Mouse (Mus musculus) embryonic facial prominence, embryonic 14.5 days (tissue): ENCODE data around the gene Rtl10. TPM values are rescaled to one million over a fixed set of nuclear protein-coding genes. Genes with fewer than 3 reads are reported as not detected.

ENCODE experiments used
- ATAC-seq: fragments of 200-750 bp; cut with Nextera tagmentation; 2 replicates; pipeline ENCODE4 v1.8.0; 2017; ENCODE audit warnings: low read depth, moderate number of reproducible peaks, moderate TSS enrichment
- DNase-seq: peaks from one replicate; pipeline ENCODE4 v3.0.0-alpha.2; 2015; ENCODE audit warnings: low spot score
- H3K27ac ChIP-seq: fragments of 300-500 bp; sonication (generic); replicated peaks from 2 replicates; pipeline ENCODE4 v1.5.1; 2014; ENCODE audit warnings: low read depth, mild to moderate bottlenecking, low read length, moderate library complexity
- H3K27me3 ChIP-seq: fragments of 300-500 bp; sonication (generic); replicated peaks from 2 replicates; pipeline ENCODE4 v1.6.1; 2014; ENCODE audit warnings: low read length; ENCODE audit not compliant: control insufficient read depth, insufficient read depth
- H3K36me3 ChIP-seq: fragments of 300-500 bp; sonication (generic); 2 replicates; pipeline ENCODE4 v1.6.1; 2014; ENCODE audit warnings: low read length, mixed read lengths; ENCODE audit not compliant: control insufficient read depth, insufficient read depth
- H3K4me1 ChIP-seq: fragments of 300-500 bp; sonication (generic); 2 replicates; pipeline ENCODE4 v1.6.1; 2014; ENCODE audit warnings: antibody characterized with exemption, low read length; ENCODE audit not compliant: control insufficient read depth, insufficient read depth
- H3K4me2 ChIP-seq: fragments of 300-500 bp; sonication (generic); 2 replicates; pipeline ENCODE4 v1.6.1; 2014; ENCODE audit warnings: low read depth, mild to moderate bottlenecking, low read length, moderate library complexity, mixed read lengths
- H3K4me3 ChIP-seq: fragments of 300-500 bp; sonication (generic); 2 replicates; pipeline ENCODE4 v1.5.1; 2014; ENCODE audit warnings: low read depth, mild to moderate bottlenecking, low read length
- H3K9ac ChIP-seq: fragments of 300-500 bp; sonication (generic); 2 replicates; pipeline ENCODE4 v1.6.1; 2014; ENCODE audit warnings: low read depth, mild to moderate bottlenecking, low read length, moderate library complexity, mixed read lengths
- H3K9me3 ChIP-seq: fragments of 300-500 bp; sonication (generic); 2 replicates; pipeline ENCODE4 v1.6.1; 2016; ENCODE audit warnings: low read length; ENCODE audit not compliant: control insufficient read depth
- WGBS: fragments of 180-500 bp; shearing (Covaris S2); extraction: QIAGEN DNeasy Blood & Tissue Kit; methylation state at CpG from one replicate; pipeline ENCODE4 v1.1.7; 2014; 5-methylcytosine and 5-hydroxymethylcytosine counted together
- polyA plus RNA-seq: library from polyadenylated mRNA; unstranded; fragments of >200 nt; fragmentation: Nextera tagmentation; extraction: Ambion mirVana; gene quantifications from 2 replicates; pipeline ENCODE4 v1.2.1, GENCODE M21; 2014

The Rtl10 gene
- polyA plus RNA-seq, 1 experiment from 2014 or later = 3.2 TPM

DNA sequence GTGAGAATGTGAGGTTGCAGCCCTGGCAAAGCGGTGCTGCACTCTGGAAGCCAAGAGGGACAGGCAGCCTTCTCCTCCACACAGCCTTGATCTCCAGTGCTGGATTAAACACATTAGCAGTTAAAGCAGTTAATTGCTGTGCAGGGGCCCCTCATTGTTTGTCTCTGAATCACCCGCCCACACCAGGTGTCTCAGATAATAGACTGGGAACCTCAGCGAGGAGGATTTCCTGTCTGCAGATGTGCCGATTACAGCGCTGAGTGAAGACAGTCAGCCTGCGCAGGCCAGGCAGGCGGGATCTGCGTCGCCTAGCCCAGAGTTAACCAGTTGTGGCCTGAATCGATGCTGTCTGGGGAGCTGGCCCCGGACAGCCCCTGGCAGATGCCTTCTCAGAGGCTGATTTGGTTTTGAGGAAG, 38.7 kb upstream of the Rtl10 start:
- ATAC-seq = peak; percentile 90
- Histone ChIP-seq H3K4me3 (peak overlapping the region; percentile 9; the same call in 1 of the 2 replicates), H3K4me2 (peak overlapping the region; percentile 43), H3K27ac (peak overlapping the region; percentile 75), H3K36me3 (peaks cover 5% of the 10 kb centered on the region; the same call in 1 of the 2 replicates), H3K4me1 (peaks cover 39% of the 10 kb centered on the region), H3K9me3 (no peaks in the 10 kb centered on the region), H3K27me3 (no peaks in the 10 kb centered on the region), H3K9ac (peak overlapping the region; percentile 34; the same call in 1 of the 2 replicates)
- under 1% methylated on average over 10 of the region's 11 CpGs for WGBS
- DNase-seq = peak; percentile 92

DNA sequence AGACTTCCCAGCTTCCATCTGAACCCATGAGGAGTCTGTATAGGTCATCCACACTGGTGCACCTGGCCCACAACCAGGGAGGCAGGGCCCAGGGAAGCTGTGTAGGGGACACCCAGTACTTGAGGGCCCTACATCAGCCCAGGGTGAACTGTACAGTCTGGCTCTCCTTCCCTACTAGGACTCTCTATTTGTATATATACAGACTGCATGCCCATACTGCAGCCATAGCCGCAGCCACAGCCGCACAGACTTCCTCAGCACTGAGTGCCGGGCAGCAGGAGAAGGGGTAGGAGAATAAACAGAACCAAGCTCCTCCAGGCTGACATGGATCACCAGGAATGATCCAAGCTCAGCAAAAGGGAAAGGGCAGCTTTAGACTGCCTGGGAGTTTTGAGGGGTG, 37.9 kb upstream of the Rtl10 start:
- Histone ChIP-seq H3K36me3 (peaks cover 5% of the 10 kb centered on the region; the same call in 1 of the 2 replicates), H3K9ac (no peak overlapping the region), H3K4me1 (peaks cover 39% of the 10 kb centered on the region), H3K9me3 (no peaks in the 10 kb centered on the region), H3K27ac (no peak overlapping the region), H3K27me3 (no peaks in the 10 kb centered on the region), H3K4me3 (no peak overlapping the region), H3K4me2 (no peak overlapping the region)
- DNase-seq = no peak
- WGBS = 88% methylated on average over 3 of the region's 3 CpGs
- no peak for ATAC-seq

DNA sequence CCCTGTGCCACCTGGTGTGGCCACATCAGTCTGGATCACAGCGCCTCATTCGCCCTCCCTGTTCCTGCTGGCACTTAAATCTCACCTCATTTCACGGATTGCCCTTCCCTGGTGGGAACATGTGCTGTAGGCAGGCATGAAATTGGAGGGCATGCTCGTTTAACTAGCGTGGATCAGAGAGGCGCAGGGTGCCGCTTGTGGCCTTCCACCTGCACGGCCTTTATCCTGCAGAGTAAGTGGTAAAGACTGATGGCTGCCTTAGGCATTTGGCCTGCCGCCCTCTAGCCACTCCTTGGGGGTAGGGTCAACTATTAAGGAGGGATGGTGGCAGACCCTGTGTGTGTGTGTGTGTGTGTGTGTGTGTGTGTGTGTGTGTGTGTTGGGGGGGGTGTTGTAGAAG, 36.7 kb upstream of the Rtl10 start:
- H3K9ac ChIP-seq = no peak overlapping the region
- no peak overlapping the region for H3K4me3 ChIP-seq
- no peak for ATAC-seq
- no peaks in the 10 kb centered on the region for H3K27me3 ChIP-seq
- H3K36me3 ChIP-seq = peaks cover under 1% of the 10 kb centered on the region; the same call in 1 of the 2 replicates
- H3K9me3 ChIP-seq = no peaks in the 10 kb centered on the region
- peaks cover 39% of the 10 kb centered on the region for H3K4me1 ChIP-seq
- 61% methylated on average over 9 of the region's 9 CpGs for WGBS
- no peak for DNase-seq
- H3K27ac ChIP-seq = no peak overlapping the region
- H3K4me2 ChIP-seq = no peak overlapping the region

DNA sequence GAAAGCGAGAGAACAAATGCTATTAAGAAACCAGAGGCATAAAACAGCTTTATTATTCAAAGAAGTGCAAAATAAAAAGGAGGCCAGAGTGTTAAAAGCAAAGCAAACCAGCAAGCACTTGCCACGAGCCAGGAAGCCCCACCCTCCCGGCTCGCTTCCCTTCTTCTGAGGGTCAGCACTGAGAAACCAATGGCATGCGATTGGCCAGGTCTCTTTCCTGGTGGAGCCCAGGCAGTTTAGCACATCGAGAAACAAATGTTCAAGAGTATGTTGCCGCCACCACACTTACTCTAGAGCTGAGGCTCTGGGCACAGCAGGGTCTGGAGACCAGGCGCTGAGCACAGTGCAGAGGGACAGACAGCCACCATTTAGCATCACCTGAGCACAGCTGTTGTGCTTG, 36.1 kb upstream of the Rtl10 start:
- DNase-seq = no peak
- H3K4me1 ChIP-seq = peaks cover 39% of the 10 kb centered on the region
- no peaks in the 10 kb centered on the region for H3K9me3 ChIP-seq
- H3K9ac ChIP-seq = no peak overlapping the region
- H3K4me3 ChIP-seq = no peak overlapping the region
- H3K27me3 ChIP-seq = no peaks in the 10 kb centered on the region
- no peaks in the 10 kb centered on the region for H3K36me3 ChIP-seq
- no peak overlapping the region for H3K4me2 ChIP-seq
- no peak overlapping the region for H3K27ac ChIP-seq
- 52% methylated on average over 8 of the region's 8 CpGs for WGBS
- no peak for ATAC-seq

DNA sequence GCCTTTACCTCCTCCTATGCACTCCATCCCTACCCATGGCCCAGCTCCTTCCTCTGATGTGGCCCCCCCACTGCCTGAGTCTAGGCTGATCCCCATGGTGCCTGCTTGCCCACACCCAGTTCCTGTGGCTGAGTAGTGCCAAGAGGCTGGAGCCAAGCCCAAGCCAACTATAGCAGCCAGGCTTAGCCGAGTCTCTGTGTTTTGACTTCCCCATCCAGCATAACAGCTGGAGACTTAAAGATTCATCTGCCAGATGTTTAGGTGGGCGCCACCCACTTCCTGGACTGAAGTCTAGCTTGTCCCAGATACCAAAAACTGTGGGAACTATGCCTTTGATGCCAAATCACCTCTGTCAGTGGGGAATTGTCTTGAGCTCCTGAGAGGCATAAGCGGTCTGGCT, 34.4 kb upstream of the Rtl10 start:
- peak; percentile 74 for DNase-seq
- H3K4me2 ChIP-seq = no peak overlapping the region
- H3K27ac ChIP-seq = peak overlapping the region; percentile 33; the same call in 1 of the 2 replicates
- H3K9ac ChIP-seq = no peak overlapping the region
- no peaks in the 10 kb centered on the region for H3K27me3 ChIP-seq
- no peaks in the 10 kb centered on the region; the same call in 1 of the 2 replicates for H3K36me3 ChIP-seq
- 0 out of 2 replicates have a peak, but pooled peaks have one; percentile 31 for ATAC-seq
- H3K4me3 ChIP-seq = no peak overlapping the region
- 47% methylated on average over 3 of the region's 3 CpGs for WGBS
- H3K9me3 ChIP-seq = no peaks in the 10 kb centered on the region
- H3K4me1 ChIP-seq = peaks cover 34% of the 10 kb centered on the region

DNA sequence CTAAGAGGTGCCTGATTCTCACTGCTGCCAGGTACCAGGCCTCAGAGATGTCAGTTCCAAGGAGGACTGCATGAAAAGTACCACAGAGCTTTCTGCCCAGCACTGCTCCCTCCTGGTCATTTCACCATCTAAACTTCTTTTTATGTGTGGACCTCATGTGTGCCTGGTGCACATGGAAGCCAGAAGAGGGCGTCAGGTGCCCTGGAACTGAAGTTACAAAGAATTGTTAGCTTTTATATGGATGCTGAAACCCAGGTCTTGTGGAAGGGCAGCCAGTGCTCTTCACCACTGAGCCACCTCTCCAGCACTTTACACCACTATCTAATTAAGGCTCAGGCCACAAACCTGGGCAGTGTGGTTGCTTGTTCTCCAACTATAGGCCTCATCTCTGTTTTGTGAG, 27.9 kb upstream of the Rtl10 start:
- DNase-seq = no peak
- H3K27me3 ChIP-seq = no peaks in the 10 kb centered on the region
- no peaks in the 10 kb centered on the region; the same call in 1 of the 2 replicates for H3K36me3 ChIP-seq
- H3K4me2 ChIP-seq = no peak overlapping the region
- H3K9me3 ChIP-seq = no peaks in the 10 kb centered on the region
- ATAC-seq = no peak
- H3K4me3 ChIP-seq = no peak overlapping the region
- H3K9ac ChIP-seq = no peak overlapping the region
- WGBS = 43% methylated on average over 1 of the region's 1 CpGs
- peaks cover 8% of the 10 kb centered on the region; the same call in 1 of the 2 replicates for H3K4me1 ChIP-seq
- no peak overlapping the region for H3K27ac ChIP-seq

DNA sequence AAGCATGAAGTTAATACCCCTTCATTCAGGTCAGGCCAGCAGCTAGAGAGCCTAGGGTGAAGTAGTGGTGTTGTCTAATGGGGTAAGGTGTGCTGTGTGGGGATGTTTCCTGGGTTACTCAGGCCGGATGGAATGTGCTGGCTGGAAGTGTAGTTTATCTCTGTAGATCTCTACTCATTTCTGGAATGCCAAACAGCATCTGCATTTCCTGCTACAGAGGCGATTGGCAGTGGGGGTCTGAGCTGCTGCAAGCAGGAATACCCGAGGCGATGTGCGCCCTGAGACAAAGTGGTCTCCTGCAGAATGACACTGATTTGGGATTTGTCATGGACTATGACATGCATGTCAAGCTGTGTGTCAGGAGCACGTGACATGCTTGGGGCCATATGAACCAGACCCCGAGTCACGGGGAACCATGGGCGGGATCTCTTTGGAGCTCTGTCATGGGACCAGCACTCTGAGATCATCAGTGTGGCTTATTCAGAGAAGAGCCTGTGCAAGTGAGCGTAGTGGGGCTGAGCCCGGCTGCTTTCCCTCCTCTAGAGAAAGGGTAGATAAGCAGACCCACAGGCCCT, 27.2 kb upstream of the Rtl10 start:
- ATAC-seq (peak; percentile 48; the same call in 1 of the 2 replicates), DNase-seq (no peak)
- Histone ChIP-seq H3K27ac (no peak overlapping the region), H3K4me2 (no peak overlapping the region), H3K36me3 (no peaks in the 10 kb centered on the region; the same call in 1 of the 2 replicates), H3K4me1 (peaks cover 8% of the 10 kb centered on the region; the same call in 1 of the 2 replicates), H3K9ac (0 out of 2 replicates have a peak overlapping the region, but pooled peaks have one; percentile 2), H3K9me3 (no peaks in the 10 kb centered on the region), H3K27me3 (no peaks in the 10 kb centered on the region), H3K4me3 (no peak overlapping the region)
- WGBS = 60% methylated on average over 11 of the region's 11 CpGs

DNA sequence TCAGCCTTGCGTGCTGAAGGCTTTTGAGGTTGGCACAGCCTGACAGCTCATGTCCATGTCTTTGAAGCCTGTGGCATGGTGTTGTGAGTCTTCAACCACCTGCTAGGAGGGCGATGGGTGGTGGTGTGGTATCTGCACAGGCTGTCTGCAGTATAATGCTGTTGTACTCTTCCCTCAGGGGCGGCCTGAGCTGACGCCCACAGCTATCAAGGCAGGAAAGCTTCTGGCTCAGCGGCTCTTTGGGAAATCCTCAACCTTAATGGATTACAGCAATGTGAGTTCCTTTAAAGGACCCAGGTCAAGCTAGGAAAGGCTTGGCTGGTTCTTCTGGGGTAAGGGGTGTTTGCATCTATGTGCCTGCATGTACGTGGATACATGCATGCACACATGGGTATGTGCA, 26.7 kb upstream of the Rtl10 start:
- no peak for DNase-seq

DNA sequence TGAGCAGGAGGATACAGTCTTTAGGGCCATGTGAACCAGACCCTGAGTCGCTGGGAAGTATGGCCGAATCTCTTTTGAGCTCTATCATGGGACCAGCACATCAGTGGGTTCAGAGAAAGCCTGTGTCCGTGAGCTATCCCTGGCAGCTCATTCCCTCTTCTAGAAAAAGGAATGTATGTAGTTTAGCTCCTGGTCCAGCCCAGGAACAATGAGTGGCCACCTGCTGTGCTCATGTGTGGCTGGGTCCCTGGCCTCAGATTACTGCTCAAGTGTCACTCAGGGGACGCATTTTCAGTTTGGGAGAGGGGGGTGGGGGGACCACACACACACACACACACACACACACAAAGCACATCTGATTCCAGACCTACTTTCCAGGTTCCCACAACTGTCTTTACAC, 26.3 kb upstream of the Rtl10 start:
- Histone ChIP-seq H3K4me2 (no peak overlapping the region), H3K9me3 (no peaks in the 10 kb centered on the region), H3K27ac (no peak overlapping the region), H3K4me3 (no peak overlapping the region), H3K4me1 (peaks cover 8% of the 10 kb centered on the region; the same call in 1 of the 2 replicates), H3K27me3 (no peaks in the 10 kb centered on the region), H3K36me3 (no peaks in the 10 kb centered on the region; the same call in 1 of the 2 replicates), H3K9ac (no peak overlapping the region)
- ATAC-seq (no peak; the same call in 1 of the 2 replicates), DNase-seq (no peak)
- WGBS = 78% methylated on average over 4 of the region's 4 CpGs

More for the DNA sequence above, 26.7 kb upstream of the Rtl10 start:
- Histone ChIP-seq H3K4me2 (no peak overlapping the region), H3K9me3 (no peaks in the 10 kb centered on the region), H3K27ac (no peak overlapping the region), H3K27me3 (no peaks in the 10 kb centered on the region), H3K9ac (0 out of 2 replicates have a peak overlapping the region, but pooled peaks have one; percentile 2), H3K4me1 (peaks cover 8% of the 10 kb centered on the region; the same call in 1 of the 2 replicates), H3K4me3 (no peak overlapping the region), H3K36me3 (no peaks in the 10 kb centered on the region; the same call in 1 of the 2 replicates)
- ATAC-seq = no peak
- WGBS = 76% methylated on average over 6 of the region's 6 CpGs
